Mouse (Mus musculus): ENCODE results near the gene Efcab7. TPM values are rescaled to one million over a fixed set of nuclear protein-coding genes. Genes with fewer than 3 reads are reported as not detected.

Gene Efcab7
- total and polyA plus RNA-seq, 3 experiments, result 10.6 to 57.0 (median 14.6) TPM

- Histone ChIP-seq H3K27ac (ENCODE audit: insufficient read depth, low read depth) (no peak overlapping the region), H3K4me2 (ENCODE audit: insufficient read depth, low read depth, poor library complexity, severe bottlenecking) (no peak overlapping the region), H3K27me3 (replicated peaks) (no peaks in the 10 kb centered on the region), H3K9ac (ENCODE audit: insufficient read depth, low read depth) (no peak overlapping the region), H3K4me3 (replicated peaks in 1 of 3; ENCODE audit: low read depth in 2 of 3, low read length in 2 of 3, poor library complexity in 1 of 3) (no peak overlapping the region), H3K9me3 (replicated peaks; ENCODE audit: low read length) (no peaks in the 10 kb centered on the region), H3K4me1 (ENCODE audit: control insufficient read depth in 1 of 2, insufficient read depth in 2 of 2) (no peaks in the 10 kb centered on the region), H3K36me3 (replicated peaks in 1 of 2; ENCODE audit: control insufficient read depth in 1 of 2, insufficient read depth in 1 of 2, low read length in 1 of 2) (peaks cover 4 to 13% of the 10 kb centered on the region in 2 experiments), H3K79me2 (replicated peaks; ENCODE audit: control insufficient read depth, extremely low read depth, insufficient read depth, poor library complexity, severe bottlenecking) (no peaks in the 10 kb centered on the region)
- peak; percentile 6 for DNase-seq (ENCODE audit: extremely low read depth)
- TF ChIP-seq SMC3 (IDR thresholded peaks at IDR 0.05; ENCODE audit: low read depth, low read length) (peak; percentile 46), ZC3H11A (IDR thresholded peaks at IDR 0.05; ENCODE audit: low read depth, low read length) (no peak), RAD21 (IDR thresholded peaks at IDR 0.05; ENCODE audit: low read depth, low read length) (peak; percentile 78), CTCF (conservative IDR thresholded peaks at IDR 0.05 in 1 of 2, IDR thresholded peaks at IDR 0.05 in 1 of 2; ENCODE audit: low read depth in 2 of 2, low read length in 2 of 2) (peak in 1 of 2 experiments; percentile 64; a peak in 2 of 4 replicates)
- in situ Hi-C loops (cut with MboI; ENCODE audit: low pct_ligation_motif_present, low pct_unique_long_range_greater_than_20kb, low sequenced_read_pairs), result no loop called here
- dilution Hi-C loops (cut with MboI; ENCODE audit: extremely low pct_ligation_motif_present, extremely low pct_unique_long_range_greater_than_20kb, low sequenced_read_pairs), result no loop called here
These were observed 52.9 kb downstream of the Efcab7 start for GRCm38 (mm10) chr4:99881882-99882281.

- dilution Hi-C loops (cut with MboI; ENCODE audit: extremely low pct_ligation_motif_present, extremely low pct_unique_long_range_greater_than_20kb, low sequenced_read_pairs), result no loop called here
These were observed 53.4 kb downstream of the Efcab7 start for GRCm38 (mm10) chr4:99882405-99882804.

GRCm38 (mm10) chr4:99913894-99914451 lies 85.0 kb downstream of the Efcab7 start:
- Histone ChIP-seq H3K4me3 (replicated peaks in 1 of 3; ENCODE audit: low read depth in 2 of 3, low read length in 2 of 3, poor library complexity in 1 of 3) (no peak overlapping the region), H3K27ac (ENCODE audit: insufficient read depth, low read depth) (no peak overlapping the region), H3K9ac (ENCODE audit: insufficient read depth, low read depth) (no peak overlapping the region), H3K4me1 (ENCODE audit: control insufficient read depth in 1 of 2, insufficient read depth in 2 of 2) (no peaks in the 10 kb centered on the region), H3K36me3 (replicated peaks in 1 of 2; ENCODE audit: control insufficient read depth in 1 of 2, insufficient read depth in 1 of 2, low read length in 1 of 2) (peaks cover 6 to 19% of the 10 kb centered on the region in 2 experiments), H3K27me3 (replicated peaks) (no peaks in the 10 kb centered on the region), H3K4me2 (ENCODE audit: insufficient read depth, low read depth, poor library complexity, severe bottlenecking) (no peak overlapping the region), H3K9me3 (replicated peaks; ENCODE audit: low read length) (no peaks in the 10 kb centered on the region), H3K79me2 (replicated peaks; ENCODE audit: control insufficient read depth, extremely low read depth, insufficient read depth, poor library complexity, severe bottlenecking) (no peaks in the 10 kb centered on the region)
- in situ Hi-C loops (cut with MboI; ENCODE audit: low pct_ligation_motif_present, low pct_unique_long_range_greater_than_20kb, low sequenced_read_pairs) (no loop called here), dilution Hi-C loops (cut with MboI; ENCODE audit: extremely low pct_ligation_motif_present, extremely low pct_unique_long_range_greater_than_20kb, low sequenced_read_pairs) (no loop called here)
- peak; percentile 48 for DNase-seq (ENCODE audit: extremely low read depth)
- TF ChIP-seq MEF2A (IDR thresholded peaks at IDR 0.05; ENCODE audit: borderline replicate concordance, low read depth, low read length), result peak; percentile 24; the same call in 1 of the 2 replicates
- TF ChIP-seq NRF1 (IDR thresholded peaks at IDR 0.05; ENCODE audit: low read depth, low read length), result no peak
- TF ChIP-seq POLR2AphosphoS2 (IDR thresholded peaks at IDR 0.05; ENCODE audit: low read depth, low read length), result no peak
- TF ChIP-seq CHD1 (IDR thresholded peaks at IDR 0.05; ENCODE audit: low read depth, low read length), result no peak
- no peak for TF ChIP-seq EP300 (IDR thresholded peaks at IDR 0.05; ENCODE audit: low read length)
- TF ChIP-seq MAZ (IDR thresholded peaks at IDR 0.05; ENCODE audit: low read depth, low read length), result 0 out of 2 replicates have a peak, but pooled peaks have one; percentile 38
- no peak for TF ChIP-seq ELF1 (IDR thresholded peaks at IDR 0.05; ENCODE audit: low read depth, low read length)
- TF ChIP-seq E2F4 (IDR thresholded peaks at IDR 0.05; ENCODE audit: insufficient replicate concordance, low read depth, low read length), result no peak
- no peak for TF ChIP-seq MXI1 (IDR thresholded peaks at IDR 0.05; ENCODE audit: low read depth, low read length)
- TF ChIP-seq MAX (IDR thresholded peaks at IDR 0.05; ENCODE audit: low read length), result no peak
- TF ChIP-seq HCFC1 (IDR thresholded peaks at IDR 0.05; ENCODE audit: low read depth, low read length), result no peak
- no peak for TF ChIP-seq PAX5 (IDR thresholded peaks at IDR 0.05; ENCODE audit: low read length)
- TF ChIP-seq TCF12 (IDR thresholded peaks at IDR 0.05; ENCODE audit: low read depth, low read length), result no peak
- no peak for TF ChIP-seq JUN (IDR thresholded peaks at IDR 0.05; ENCODE audit: insufficient read depth, low read depth, low read length)
- TF ChIP-seq RCOR1 (conservative IDR thresholded peaks at IDR 0.05; ENCODE audit: low read depth, low read length), result no peak
- no peak for TF ChIP-seq ETS1 (conservative IDR thresholded peaks at IDR 0.05; ENCODE audit: low read depth, low read length)
- 0 out of 2 replicates have a peak, but pooled peaks have one; percentile 10 for TF ChIP-seq BHLHE40 (IDR thresholded peaks at IDR 0.05; ENCODE audit: low read depth, low read length)
- TF ChIP-seq POLR2A (IDR thresholded peaks at IDR 0.05; ENCODE audit: low read depth, low read length), result no peak
- TF ChIP-seq ZKSCAN1 (IDR thresholded peaks at IDR 0.05; ENCODE audit: borderline replicate concordance, low read depth, low read length), result no peak
- TF ChIP-seq IRF4 (IDR thresholded peaks at IDR 0.05; ENCODE audit: low read depth, low read length), result no peak
- no peak for TF ChIP-seq CHD2 (IDR thresholded peaks at IDR 0.05; ENCODE audit: low read length)
- peak; percentile 65 for TF ChIP-seq SMC3 (IDR thresholded peaks at IDR 0.05; ENCODE audit: low read depth, low read length)
- TF ChIP-seq SIN3A (IDR thresholded peaks at IDR 0.05; ENCODE audit: low read length), result no peak

More at GRCm38 (mm10) chr4:99882405-99882804, 53.4 kb downstream of the Efcab7 start:
- TF ChIP-seq ZNF384 (IDR thresholded peaks at IDR 0.05; ENCODE audit: low read depth, low read length), result no peak
- TF ChIP-seq CHD2 (IDR thresholded peaks at IDR 0.05; ENCODE audit: low read length), result no peak
- no peak overlapping the region for H3K27ac ChIP-seq (ENCODE audit: insufficient read depth, low read depth)
- H3K27me3 ChIP-seq (replicated peaks), result no peaks in the 10 kb centered on the region
- H3K9me3 ChIP-seq (replicated peaks; ENCODE audit: low read length), result no peaks in the 10 kb centered on the region
- no peak for DNase-seq (ENCODE audit: extremely low read depth)
- H3K4me1 ChIP-seq (ENCODE audit: control insufficient read depth in 1 of 2, insufficient read depth in 2 of 2), result no peaks in the 10 kb centered on the region
- H3K36me3 ChIP-seq (replicated peaks in 1 of 2; ENCODE audit: control insufficient read depth in 1 of 2, insufficient read depth in 1 of 2, low read length in 1 of 2), result peaks cover 4 to 12% of the 10 kb centered on the region in 2 experiments
- no peak overlapping the region for H3K9ac ChIP-seq (ENCODE audit: insufficient read depth, low read depth)
- no peaks in the 10 kb centered on the region for H3K79me2 ChIP-seq (replicated peaks; ENCODE audit: control insufficient read depth, extremely low read depth, insufficient read depth, poor library complexity, severe bottlenecking)
- no peak overlapping the region for H3K4me3 ChIP-seq (replicated peaks in 1 of 3; ENCODE audit: low read depth in 2 of 3, low read length in 2 of 3, poor library complexity in 1 of 3)
- H3K4me2 ChIP-seq (ENCODE audit: insufficient read depth, low read depth, poor library complexity, severe bottlenecking), result no peak overlapping the region
- in situ Hi-C loops (cut with MboI; ENCODE audit: low pct_ligation_motif_present, low pct_unique_long_range_greater_than_20kb, low sequenced_read_pairs), result no loop called here

All from CH12.LX (cell line).